Mouse (Mus musculus): ENCODE measurements around the gene Tnfrsf25.
A peak's percentile ranks its signal among the peaks of the same experiment; 100 is the strongest.

Gene Tnfrsf25

DNA sequence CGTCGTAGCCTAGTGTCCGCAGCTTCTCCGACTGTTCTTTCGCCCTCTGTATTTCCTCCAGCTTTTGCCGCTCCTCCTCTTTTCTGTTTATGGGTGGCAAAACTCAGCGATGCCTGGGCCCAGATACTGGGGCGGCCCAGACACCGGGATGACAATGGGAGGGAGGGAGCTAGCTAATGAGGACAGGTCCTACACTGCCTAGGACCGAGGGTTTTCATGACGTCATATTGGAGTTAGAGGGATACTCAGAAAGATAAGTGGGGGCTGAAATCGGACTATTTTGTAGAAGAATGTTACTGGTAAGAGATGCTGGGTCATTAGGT is 5.4 kb downstream of the Tnfrsf25 start:
- DNase-seq (ENCODE audit: low spot score) = no peak

DNA sequence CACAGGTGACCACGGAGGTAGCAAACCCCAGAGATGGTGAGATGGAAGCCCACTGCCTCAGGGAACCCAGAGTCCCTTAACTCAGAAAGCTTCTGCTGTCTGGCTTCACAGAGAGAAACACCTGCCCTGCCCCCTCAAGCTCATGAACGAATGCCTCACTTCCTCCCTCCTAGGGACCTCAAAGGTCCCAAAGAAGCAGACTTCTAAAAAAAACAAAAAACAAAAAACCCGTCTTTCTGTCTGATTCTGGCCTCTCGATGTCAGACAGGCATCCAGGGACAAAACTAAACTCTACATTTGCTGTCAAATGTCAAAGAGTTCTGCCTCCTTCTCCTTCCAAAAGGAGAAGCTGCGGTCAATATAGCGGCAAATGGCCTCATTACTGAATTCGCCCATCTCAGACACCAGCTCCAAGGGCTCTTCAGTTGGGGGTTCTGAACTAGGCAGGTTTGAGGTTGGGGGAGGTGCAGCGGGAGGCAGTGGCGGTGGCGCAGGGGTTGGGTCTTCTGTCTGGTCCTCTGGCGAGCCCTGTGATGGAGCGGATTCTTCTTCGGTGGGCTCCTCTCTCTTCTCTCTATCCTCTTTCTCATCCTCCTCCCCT is 8.7 kb downstream of the Tnfrsf25 start:
- no peak for DNase-seq (ENCODE audit: low spot score)

DNA sequence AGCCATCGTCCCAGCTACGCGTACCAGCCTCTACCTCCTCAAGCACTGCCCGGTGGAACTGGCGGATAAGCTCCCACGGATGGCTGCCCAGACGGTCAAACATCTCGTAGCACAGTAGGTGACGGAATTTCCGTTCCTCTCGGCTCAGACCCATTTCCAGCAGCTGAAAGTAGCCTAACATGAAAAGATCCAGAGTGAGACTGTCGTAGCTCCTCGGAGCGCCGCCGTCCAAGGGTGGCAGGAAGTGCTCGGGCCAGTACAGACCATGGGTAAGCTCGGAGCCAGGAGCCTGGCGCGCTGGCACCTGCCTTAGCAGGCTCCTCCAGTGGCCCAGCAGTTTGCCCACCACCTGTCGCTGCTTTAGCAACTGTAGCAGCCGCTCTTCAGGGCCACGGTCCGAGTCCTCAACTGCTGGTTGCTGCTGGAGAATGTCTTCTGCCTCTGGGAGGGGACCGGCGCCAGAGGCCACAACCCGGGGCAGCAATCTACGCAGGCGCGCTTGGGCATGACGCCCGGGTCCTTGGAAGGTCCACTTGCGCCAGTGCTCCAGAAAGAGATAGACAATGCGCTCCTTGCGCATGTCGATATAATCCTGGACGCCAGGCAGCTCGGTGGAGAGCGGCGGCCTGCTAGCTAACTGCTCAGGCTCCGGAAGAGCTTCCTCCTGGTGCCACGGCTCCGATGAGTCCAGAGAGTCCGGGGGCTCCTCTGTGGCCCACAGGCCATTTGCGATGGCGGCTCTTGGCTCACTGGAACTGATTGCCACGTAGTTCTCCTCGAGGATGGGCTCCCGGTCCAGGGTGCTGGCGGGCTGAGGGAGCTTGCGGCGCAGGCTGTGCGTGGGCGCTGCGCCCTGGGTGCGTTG is 9.7 kb downstream of the Tnfrsf25 start:
- peak; percentile 76 for DNase-seq (ENCODE audit: low spot score)

DNA sequence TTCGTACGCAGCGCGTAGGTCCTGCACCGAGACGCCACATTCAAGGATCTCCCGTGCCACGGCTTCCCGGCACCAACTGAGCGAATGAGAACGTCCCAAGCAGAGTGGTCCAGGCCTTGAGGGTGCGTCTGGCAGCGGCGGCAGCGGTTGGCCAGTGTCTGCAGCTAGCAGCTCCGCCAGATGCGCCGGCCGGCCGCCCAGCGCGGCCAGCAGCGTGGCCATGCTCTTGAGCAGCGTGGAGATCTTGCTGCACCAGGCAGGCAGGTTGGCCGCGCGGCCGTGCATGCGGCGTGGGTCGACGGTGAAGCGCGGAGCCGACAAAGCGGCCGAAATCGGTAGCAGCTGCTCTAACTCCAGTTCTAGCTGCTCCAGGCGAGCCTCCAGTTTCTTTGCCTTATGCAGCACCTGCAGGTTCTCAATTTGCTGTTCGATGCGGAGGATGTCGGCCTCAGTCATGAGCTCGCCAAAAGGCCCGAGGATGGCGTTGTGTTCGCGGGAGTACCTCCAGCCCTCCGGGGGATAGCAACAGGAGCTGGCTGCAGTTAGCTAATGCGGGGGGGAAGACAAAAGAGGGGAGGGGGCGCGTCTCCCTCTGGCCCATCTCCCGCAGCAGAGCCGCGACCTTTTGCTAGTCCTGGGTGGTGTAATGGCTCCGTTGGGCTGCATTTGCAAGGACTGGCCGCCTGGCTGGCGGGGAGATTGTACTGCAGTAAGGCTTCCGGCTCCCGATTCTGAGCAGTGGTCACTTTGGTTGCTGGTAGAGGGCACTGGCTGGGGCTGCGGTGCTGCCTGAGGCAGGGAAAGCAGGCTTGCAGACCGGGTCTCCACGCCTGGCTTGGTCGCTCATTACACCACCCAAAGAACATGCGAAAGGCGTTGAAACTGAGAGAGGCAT is 10.5 kb downstream of the Tnfrsf25 start:
- DNase-seq (ENCODE audit: low spot score) = no peak

DNA sequence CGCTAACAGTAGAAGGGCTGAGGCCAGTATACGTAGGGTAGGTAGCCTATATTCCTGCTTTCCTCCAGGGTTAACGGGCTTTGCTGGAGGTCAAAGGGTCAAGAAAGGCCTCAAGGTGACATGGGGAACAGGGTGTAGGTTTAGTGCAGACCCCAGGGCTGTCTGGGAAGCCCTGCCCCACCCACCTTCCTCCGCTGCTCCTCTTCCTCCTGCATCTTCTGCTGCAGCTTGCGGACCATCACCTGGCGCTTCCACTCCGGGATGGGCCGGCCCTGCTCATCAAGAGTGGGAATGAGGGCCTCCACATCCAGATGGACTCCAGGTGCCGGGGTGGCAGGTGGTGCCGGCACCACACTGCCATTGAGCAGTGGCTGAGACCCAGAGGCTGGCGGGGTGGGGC is 12.2 kb downstream of the Tnfrsf25 start:
- DNase-seq (ENCODE audit: low spot score) = no peak

DNA sequence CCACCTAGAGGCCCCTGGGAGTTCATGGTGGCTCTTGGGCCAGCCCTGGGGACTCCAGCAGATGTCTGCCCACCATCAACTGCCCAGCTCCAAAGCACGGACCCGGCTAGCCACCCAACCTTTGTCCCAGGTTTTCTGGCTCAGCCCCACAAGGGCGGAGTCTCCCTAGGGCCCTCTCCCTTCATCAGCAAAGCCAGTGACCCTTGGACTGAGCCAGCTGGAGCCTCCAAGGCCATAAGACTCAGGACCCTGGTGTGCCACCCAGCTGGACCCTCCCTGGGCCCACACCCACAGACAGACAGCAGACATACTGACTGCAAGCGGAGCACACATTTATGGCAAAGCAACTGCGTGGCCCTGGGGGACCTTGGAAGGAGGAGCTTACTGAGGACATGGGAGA is 13.1 kb downstream of the Tnfrsf25 start:
- DNase-seq (ENCODE audit: low spot score) = no peak

DNA sequence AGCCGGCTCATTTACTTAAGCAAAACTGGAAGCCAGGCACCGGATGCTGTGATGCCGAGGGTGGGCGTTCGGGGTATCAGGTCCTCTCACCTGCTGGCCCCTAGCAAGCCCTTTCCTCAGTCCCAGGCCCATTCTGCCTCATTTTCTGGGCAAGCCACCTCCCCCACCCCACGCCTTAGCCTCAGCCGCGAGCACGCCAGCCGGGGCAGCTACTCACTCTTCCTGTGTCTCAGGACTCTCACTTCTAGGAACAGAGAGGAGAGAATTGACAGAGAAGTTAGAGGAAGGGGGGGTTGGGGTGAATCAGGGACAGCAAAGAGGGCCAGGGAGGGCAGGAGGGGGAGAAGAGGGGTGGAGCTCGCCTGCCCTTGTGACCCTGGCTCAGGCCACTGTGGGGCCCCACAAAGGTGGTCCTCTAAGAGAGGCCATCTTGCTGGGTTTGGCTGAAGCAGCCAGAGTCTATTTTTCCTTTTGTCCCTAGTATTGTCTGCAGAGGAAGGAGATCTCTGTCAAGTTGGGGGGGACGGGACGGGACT is 13.7 kb downstream of the Tnfrsf25 start:
- no peak for DNase-seq (ENCODE audit: low spot score)

DNA sequence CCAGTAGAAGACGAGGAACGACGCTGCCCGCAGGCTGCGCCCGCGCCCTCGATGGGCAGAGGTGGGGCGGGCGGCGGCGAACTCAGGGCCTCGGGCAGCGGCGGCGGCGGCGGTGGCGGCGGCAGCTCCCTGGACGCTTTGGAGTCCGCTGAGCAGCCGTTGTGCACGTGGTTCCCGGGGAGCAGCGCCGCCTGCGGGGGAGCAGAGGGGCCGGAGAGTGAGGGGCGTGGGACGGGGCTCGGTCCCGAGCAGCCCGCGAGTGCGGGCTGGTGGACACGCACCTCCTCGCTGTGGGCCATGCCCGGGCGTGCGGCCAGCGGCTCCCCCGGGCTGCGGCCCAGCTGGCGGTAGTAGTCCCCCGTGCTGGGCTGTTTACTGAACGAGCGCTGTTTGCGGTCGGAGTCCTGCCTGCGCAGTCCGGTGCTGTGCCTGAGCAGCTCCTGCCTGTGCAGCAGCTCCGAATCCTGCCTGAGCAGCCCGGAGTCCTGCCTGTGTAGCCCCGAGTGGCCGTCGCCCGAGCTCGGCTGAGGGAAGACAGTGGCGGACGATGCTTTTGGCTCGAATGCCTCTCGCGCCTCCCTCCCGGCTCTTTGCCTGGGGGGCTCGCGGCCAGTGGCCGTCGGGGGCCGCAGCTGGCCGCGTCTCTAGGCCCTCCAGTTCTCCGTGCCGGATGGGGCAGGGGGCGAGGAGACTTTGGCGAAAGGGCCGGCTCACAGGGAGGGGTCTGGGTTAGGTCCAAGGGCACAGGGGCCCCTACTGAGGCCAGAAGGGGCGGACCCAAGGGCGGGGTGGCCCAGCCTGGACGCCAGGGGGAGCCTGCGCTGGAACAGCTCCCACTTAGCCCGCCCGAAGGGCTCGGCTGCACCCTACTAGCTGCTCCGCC is 15.3 kb downstream of the Tnfrsf25 start:
- DNase-seq (ENCODE audit: low spot score) = peak; percentile 83

DNA sequence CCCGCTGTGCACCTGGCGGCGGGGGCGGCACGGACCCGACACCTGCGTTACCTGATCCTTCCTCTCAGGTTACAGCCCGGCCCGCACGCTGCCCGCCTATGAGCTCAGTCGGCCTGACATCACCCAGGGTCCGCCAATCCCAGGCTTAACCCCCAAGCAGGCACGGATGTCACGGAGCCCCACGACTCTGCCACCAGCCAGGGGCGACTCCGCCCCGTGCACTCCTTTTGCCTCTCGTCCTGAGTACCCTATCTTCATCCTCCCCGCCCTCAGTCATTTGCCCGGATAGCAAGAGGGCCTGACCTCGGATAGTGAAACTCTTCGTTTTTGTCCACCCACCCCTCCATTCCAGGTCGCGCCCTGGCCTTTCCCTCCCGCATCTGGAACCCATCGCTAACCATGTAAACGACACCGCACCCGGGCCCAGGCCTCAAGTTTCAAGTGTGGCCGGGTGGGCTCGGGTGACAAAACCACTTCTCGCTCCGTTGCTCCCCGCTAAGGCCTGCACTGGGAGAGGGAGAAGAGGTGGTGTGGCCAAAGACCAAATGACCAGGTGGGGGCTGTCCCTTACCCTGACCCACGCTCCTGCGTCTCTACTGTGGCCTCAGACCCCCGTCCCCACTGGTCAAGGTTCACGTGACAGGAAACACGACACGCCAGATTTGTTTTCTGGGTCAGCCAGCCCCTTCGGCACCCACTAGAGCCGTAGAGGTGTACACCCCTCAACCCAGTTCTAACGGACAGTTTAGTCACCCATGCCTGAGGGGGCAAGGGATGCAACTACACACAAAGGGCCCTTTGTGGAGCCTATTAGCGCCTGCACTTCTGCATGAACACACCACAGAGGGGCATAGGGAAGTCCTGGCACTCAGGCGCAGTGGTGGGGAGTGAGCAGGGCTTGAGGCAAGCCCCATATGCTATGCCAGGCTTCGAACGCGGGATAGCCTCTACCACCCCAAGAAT is 16.4 kb downstream of the Tnfrsf25 start:
- DNase-seq (ENCODE audit: low spot score) = no peak

DNA sequence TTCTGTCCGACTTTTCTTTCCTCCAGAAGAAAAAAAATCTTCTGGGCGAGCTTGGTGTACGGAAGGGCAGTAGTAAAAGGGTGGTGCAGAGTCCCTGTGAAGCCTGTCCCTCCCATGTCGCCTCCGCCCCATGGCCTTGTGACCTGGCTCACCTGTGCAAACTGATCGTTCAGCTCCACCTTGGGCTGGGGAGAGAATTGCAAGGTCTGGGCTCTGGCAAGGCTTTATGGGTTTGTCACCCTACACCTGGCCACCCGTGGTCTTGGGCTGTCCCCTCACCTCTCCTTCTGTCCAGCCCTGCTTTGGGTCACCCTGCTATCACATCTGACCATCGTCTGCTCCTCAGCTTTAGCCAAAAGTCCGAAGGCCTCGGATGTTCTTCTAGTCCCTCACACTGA is 17.0 kb downstream of the Tnfrsf25 start:
- DNase-seq (ENCODE audit: low spot score) = no peak

DNA sequence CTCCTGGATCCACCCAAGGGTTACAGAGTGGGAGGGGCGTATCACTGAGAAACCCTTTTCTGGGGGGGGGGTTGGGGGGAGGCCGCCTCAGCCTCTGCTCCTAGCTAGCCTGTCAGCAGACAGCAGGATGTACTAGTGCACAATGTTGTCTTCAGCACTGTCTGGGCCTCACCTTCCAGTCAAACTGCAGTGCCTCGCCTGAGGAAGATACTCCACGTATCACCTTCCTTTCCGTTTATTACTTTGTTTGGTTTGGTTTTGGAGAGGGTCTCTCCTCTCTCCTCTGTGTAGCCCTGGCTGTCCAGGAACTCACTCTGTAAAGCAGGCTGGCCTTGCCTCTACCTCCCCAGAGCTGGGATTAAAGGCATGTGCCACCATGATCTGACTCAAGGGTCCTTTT is 17.5 kb downstream of the Tnfrsf25 start:
- DNase-seq (ENCODE audit: low spot score) = no peak

DNA sequence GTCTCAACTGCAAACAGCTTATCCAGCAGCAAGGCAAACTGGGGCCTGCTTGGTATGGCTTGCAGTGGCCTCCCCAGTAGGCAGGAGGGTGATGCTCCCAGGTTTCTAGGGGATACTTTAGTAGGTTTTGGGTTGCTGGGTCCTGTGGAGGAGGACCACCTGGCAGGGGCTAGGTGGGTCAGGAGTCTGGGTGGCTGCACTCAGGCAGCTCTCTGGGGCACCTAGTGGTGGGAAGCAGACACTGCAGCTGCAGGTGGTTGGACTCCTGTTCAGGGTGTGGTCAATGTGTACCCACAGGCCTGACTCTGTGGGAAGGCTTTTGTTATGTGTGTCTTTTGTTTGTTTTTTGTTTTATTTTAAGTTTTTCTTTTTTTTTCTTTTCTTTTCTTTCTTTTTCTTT is 18.8 kb downstream of the Tnfrsf25 start:
- peak; percentile 70 for DNase-seq (ENCODE audit: low spot score)

DNA sequence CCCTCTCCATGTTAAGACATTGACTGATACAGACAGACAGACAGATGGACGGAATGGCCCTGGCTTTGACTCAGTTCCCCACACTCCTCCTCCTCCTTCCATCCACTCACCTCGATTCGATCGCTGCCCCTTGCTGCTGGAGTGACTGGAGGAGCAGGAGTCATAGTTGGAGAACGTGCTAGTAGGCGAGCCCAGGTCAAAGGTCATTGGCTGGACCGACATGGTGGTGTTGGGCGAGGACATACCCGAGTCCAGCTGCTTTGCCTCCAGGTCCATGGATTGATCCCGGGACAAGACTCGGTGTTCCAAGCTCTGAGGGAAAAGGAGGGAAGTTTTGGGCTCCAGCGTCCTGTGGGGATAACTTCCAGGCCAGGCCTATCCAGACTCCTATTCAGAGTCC is 19.6 kb downstream of the Tnfrsf25 start:
- no peak for DNase-seq (ENCODE audit: low spot score)

DNA sequence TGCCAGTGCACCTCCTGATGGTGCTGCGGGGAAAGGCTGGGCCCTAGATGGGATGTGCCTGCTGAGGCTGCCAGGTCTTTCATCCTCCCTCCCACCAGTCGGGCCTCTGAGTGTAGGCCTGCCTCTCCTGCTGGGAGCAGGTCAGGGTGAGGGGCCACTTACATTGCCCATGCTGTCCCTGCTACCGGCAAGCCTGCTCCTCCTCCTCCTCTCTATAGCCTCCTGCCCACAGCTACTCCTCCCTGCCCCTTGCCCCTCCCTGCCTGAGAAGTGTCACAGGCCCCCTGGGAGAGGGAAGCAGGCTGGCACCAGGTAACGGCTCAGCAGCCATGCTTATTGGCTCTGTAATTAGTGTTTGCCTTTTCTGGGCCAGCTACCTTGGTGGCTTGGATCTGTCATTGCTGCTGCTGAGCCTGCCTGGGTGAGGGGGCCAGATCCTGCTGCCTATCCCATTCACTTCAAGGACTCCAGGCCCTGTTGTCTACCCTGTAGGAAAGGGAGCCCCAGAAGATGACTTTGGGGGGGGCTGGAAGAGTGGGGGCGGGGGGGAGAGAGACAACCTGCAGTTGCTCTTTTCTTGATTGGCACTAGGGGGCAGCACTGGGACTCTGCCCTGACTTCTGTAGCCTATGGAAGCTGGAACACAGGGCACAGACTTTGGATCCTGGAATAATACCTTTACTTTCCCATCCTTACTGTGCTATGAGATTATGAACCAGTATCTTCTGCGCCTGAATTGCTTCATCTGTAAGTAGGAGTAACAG is 20.6 kb downstream of the Tnfrsf25 start:
- DNase-seq (ENCODE audit: low spot score) = no peak

DNA sequence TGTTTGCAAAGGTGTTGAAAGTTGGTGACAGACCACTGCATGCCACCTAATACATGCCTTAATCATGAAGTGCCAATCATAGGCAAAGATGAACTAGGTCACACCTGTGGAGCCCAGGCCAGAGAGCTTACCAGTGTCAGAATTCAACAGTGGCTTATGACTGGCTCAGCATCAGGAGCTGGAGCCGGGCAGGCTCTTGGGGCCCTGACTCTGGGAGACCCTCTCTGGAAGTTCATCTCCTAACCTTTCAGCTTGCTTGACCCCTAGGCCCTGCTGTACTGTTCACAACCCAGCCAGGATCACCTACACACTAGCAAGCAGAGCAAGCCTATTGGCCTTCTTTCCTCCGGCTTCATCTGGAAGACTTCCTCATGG is 21.1 kb downstream of the Tnfrsf25 start:
- DNase-seq (ENCODE audit: low spot score) = no peak

DNA sequence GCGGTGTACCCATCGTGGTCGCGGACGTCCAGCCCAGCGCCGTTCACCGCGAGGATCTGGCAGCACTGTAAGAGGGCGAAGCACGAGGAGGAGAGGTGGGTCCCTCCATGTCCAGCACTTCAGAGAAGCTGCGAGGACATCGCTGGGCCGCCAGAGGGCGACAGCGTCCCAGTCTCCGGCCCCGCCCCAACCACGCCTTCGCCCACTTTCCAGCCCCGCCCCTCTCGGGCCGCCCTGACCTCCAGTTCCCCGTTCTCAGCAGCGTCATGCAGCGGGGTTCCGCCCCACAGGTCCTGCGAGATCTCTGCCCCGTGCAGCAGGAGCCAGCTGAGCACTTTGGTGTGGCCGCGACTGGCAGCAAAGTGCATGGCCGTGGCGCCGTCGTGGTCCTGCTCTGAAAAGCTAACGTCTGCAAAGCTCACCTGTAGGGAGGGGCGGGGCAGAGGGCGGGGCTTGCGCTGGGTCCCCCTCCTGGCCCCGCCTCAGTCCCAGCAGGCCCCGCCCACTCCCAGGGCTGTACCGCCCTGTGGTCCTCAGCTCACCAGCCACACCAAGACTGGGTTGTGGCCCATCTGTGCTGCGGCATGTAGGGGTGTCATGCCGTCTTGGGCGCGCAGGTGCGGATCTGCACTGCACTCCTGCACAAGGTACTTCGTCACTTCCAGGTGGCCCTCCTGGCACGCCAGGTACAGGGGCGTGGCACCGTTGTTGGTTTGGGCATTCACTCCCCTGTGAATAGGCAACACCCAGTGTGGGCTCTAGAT is 22.9 kb downstream of the Tnfrsf25 start:
- peak; percentile 96 for DNase-seq (ENCODE audit: low spot score)

DNA sequence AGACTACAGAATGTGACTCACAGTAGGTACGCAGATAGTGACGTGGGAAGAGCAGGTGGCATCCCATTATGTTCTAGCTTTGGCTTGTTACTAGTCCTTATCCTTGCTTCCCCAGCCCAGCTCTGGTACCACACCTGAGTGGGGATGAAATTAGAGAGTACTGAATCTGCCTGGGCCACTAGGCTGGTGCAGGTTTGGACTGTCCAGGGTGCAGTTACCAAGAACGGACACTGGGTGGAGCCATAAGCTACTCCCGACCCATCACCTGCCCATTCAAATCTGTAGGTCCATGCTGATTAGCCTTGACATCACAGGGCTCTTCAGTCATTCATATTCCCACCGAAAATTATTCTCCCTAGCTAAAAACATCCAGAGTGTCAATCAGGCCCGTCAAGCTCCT is 24.7 kb downstream of the Tnfrsf25 start:
- no peak for DNase-seq (ENCODE audit: low spot score)

DNA sequence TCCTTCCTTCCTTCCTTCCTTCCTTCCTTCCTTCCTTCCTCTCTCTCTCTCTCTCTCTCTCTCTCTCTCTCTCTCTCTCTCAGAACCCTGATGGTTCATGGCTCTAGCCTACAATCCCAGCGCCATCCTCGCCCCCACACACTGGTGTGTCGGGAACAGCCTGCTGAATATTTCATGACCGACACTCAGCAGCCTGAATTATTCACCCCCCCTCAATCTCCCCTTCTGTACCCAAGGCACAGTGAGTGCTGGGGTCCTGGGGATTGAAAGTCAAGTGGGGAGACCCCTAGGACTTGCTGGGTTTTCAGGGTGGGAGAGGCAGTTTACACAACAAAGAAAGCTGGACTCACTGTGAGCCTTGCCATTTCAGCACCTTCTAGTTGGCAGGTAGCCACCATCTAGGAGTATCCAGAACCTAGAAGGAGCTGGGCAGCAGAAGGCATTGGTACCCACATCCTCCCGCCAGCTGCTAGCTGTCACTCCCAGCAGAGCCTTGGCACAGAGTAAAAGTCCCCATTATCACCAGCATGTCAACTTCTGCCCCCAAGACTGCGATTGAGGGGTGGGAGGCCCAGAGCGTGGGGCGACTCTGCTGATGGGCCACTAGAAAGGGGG is 25.9 kb downstream of the Tnfrsf25 start:
- no peak for DNase-seq (ENCODE audit: low spot score)

DNA sequence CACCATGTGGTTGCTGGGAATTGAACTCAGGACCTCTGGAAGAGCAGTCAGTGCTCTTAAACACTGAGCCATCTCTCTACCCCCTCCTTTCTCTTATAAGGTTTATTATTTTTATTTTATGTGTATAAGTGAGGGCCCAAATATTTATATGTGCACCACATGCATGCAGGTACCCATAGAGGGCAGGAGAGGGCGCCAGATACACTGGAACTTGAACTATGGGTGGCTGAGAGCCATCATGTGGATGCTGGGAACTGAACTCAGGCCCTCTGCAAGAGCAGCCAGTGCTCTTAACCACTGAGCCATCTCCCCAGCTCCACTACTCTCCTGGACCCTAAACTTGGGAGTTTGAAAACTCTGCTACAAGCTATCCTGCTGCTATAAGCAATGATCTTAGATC is 27.9 kb downstream of the Tnfrsf25 start:
- no peak for DNase-seq (ENCODE audit: low spot score)

Data from testis, postnatal 10 days (tissue).